Mouse (Mus musculus): ENCODE data around the gene Tmem14c.
"Not testable (repeated sequence)": the region's sequence is repeated elsewhere in the genome, so short reads cannot be mapped to it uniquely, and the experiment has no call there.

Tmem14c gene

GRCm38 (mm10) chr13:41015829-41016634 lies at the start of gene Tmem14c:
Tmem14c (plus strand) TSS chr13:41016292.
- in situ Hi-C loops (cut with MboI; ENCODE audit: unreplicated experiment in 2 of 2) = loop anchor here (25.0 kb wide), 2 partner anchors 221 to 596 kb away; partner anchors contain the start of genes Tmem170b (in 2 of the 2) and Smim13 (in 1 of the 2)

- in situ Hi-C loops (cut with MboI; ENCODE audit: unreplicated experiment in 2 of 2) = no loop called here
These were observed 48.5 kb upstream of the Tmem14c start for GRCm38 (mm10) chr13:40967609-40968008.

- in situ Hi-C loops (cut with MboI; ENCODE audit: unreplicated experiment in 2 of 2) = no loop called here
These were observed 47.5 kb upstream of the Tmem14c start for GRCm38 (mm10) chr13:40968564-40968963.

GRCm38 (mm10) chr13:40969761-40970390 lies 46.2 kb upstream of the Tmem14c start:
- in situ Hi-C loops (cut with MboI; ENCODE audit: unreplicated experiment in 2 of 2) = no loop called here

GRCm38 (mm10) chr13:40971261-40971660 lies 44.8 kb upstream of the Tmem14c start:
- in situ Hi-C loops (cut with MboI; ENCODE audit: unreplicated experiment in 2 of 2) = no loop called here

- in situ Hi-C loops (cut with MboI; ENCODE audit: unreplicated experiment in 2 of 2) = no loop called here
These were observed 44.3 kb upstream of the Tmem14c start for GRCm38 (mm10) chr13:40971831-40972230.

GRCm38 (mm10) chr13:40972976-40973375 lies 43.1 kb upstream of the Tmem14c start:
- in situ Hi-C loops (cut with MboI; ENCODE audit: unreplicated experiment in 2 of 2) = no loop called here

GRCm38 (mm10) chr13:40977609-40978008 lies 38.5 kb upstream of the Tmem14c start:
- in situ Hi-C loops (cut with MboI; ENCODE audit: unreplicated experiment in 2 of 2) = no loop called here

GRCm38 (mm10) chr13:40978652-40979051 lies 37.4 kb upstream of the Tmem14c start:
- in situ Hi-C loops (cut with MboI; ENCODE audit: unreplicated experiment in 2 of 2) = no loop called here

- in situ Hi-C loops (cut with MboI; ENCODE audit: unreplicated experiment in 2 of 2) = no loop called here
These were observed 36.8 kb upstream of the Tmem14c start for GRCm38 (mm10) chr13:40979321-40979720.

GRCm38 (mm10) chr13:40982759-40983158 lies 33.3 kb upstream of the Tmem14c start:
- in situ Hi-C loops (cut with MboI; ENCODE audit: unreplicated experiment in 2 of 2) = no loop called here

GRCm38 (mm10) chr13:40986081-40986480 lies 30.0 kb upstream of the Tmem14c start:
- in situ Hi-C loops (cut with MboI; ENCODE audit: unreplicated experiment in 2 of 2) = no loop called here

GRCm38 (mm10) chr13:40987608-40988303 lies 28.3 kb upstream of the Tmem14c start:
- in situ Hi-C loops (cut with MboI; ENCODE audit: unreplicated experiment in 2 of 2) = not testable (repeated sequence)

- in situ Hi-C loops (cut with MboI; ENCODE audit: unreplicated experiment in 2 of 2) = no loop called here
These were observed 27.7 kb upstream of the Tmem14c start for GRCm38 (mm10) chr13:40988418-40988817.

- in situ Hi-C loops (cut with MboI; ENCODE audit: unreplicated experiment in 2 of 2) = no loop called here
These were observed 21.4 kb upstream of the Tmem14c start for GRCm38 (mm10) chr13:40994487-40995263.

- in situ Hi-C loops (cut with MboI; ENCODE audit: unreplicated experiment in 2 of 2) = not testable (repeated sequence)
These were observed 17.6 kb upstream of the Tmem14c start for GRCm38 (mm10) chr13:40998537-40998936.

- in situ Hi-C loops (cut with MboI; ENCODE audit: unreplicated experiment in 2 of 2) = loop anchor here (10.0 to 25.0 kb wide), 3 partner anchors 237 to 612 kb away; partner anchors contain the start of genes Smim13 (in 2 of the 2) and Tmem170b (in 2 of the 2)
These were observed 15.8 kb upstream of the Tmem14c start for GRCm38 (mm10) chr13:41000140-41000925.

- in situ Hi-C loops (cut with MboI; ENCODE audit: unreplicated experiment in 2 of 2) = loop anchor here (10.0 to 25.0 kb wide), 3 partner anchors 236 to 611 kb away; partner anchors contain the start of genes Smim13 (in 2 of the 2) and Tmem170b (in 2 of the 2)
These were observed 15.0 kb upstream of the Tmem14c start, which contains the start of gene Pak1ip1 for GRCm38 (mm10) chr13:41000926-41001639. Pak1ip1 (plus strand) TSS chr13:41001023.

- in situ Hi-C loops (cut with MboI; ENCODE audit: unreplicated experiment in 2 of 2) = loop anchor here (10.0 to 25.0 kb wide), 3 partner anchors 235 to 610 kb away; partner anchors contain the start of genes Smim13 (in 2 of the 2) and Tmem170b (in 2 of the 2)
These were observed 14.1 kb upstream of the Tmem14c start for GRCm38 (mm10) chr13:41002001-41002400.

All from v-Abl transformed pro-B cells (cell line).